Mouse (Mus musculus): ENCODE measurements around the gene Parp9.
"Not testable (repeated sequence)": the region's sequence is repeated elsewhere in the genome, so short reads cannot be mapped to it uniquely, and the experiment has no call there.

Gene Parp9

DNA sequence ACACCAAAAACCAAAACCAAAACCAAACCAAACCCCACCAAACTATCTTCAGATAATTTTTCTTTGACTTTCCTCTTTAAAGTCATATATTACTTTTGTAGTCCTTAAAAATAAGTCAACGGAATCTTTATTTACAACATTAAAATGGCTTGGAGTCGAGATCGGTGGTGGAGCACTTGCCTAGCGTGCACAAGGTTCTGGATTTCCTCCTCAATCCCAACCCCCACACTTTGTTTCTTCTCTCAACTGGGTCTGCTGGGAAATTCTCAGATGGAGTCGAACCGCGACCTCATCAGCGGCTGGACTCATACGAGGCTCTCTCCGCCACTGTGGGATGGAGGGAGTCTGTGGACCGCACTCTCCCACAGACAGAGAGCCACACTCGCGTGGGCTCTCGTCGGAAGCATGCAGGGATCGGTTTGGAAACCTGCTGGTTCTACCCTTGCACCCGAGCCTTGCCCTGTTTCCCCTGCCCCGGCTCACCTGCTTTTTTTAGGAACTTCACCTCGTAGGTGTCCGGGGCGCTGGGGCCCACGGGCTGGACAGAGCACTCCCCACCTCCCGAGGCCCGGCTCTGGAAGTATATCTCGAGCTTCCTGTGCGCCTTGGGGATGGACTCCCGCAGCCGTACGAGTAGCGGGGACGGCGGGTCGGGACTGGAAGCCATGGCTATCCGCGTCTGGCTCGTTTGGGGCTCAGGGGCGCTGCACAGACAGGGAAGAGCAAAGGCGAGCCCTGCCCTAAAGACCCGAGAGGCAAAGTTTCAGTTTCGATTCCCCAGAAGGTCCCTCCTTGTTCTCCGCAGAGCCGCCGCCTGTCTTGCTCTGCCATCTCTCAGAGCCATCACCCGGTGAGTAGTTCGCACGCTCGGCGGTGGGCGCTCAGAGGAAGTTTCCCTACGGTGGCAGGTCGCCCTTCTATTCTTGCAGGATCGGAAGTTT lies at the start of gene Parp9, which contains the start of gene Dtx3l:
TSS of gene Parp9 (plus strand) at position 260 of the 941 bp plus-strand sequence.
TSS of gene Dtx3l (minus strand) at position 941 of the 941 bp plus-strand sequence.
- DNase-seq (ENCODE audit: low read depth), result peak; percentile 61

DNA sequence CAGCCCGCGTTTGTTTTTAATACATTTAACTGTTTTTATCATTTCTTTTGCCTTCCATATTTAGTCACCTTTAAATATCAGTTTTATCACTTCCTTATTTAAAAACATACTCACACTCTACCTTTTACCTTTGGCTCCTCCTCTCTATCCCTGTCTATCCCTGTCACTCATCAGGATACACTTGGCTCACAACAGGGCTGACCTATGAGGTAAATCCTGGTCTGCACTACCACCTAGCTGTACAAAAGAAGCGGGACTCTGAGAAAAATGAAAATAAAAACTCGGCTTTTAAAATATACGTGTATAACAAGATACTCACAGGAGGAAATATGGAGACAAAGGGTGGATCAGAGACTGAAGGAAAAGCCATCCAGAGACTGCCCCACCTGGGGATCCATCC lies 49.4 kb upstream of the Parp9 start:
- DNase-seq (ENCODE audit: low read depth), result no peak

DNA sequence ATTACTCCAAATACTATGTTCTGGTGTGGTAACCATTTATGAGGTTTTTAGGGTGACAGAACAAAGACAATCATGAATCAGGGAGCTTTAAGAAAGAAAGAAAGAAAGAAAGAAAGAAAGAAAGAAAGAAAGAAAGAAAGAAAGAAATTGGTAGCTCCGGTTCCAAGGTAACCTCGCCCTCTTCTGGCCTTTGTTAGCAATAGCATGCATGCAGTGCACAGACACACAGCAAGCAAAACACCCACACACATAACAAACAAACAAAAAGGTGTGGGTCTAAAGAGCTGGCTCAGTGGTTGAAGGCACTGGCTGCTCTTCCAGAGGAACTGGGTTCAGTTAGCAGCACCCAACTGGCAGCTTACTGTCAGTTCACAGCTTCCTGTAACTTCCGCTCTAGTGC lies 47.6 kb upstream of the Parp9 start:
- no peak for DNase-seq (ENCODE audit: low read depth)

DNA sequence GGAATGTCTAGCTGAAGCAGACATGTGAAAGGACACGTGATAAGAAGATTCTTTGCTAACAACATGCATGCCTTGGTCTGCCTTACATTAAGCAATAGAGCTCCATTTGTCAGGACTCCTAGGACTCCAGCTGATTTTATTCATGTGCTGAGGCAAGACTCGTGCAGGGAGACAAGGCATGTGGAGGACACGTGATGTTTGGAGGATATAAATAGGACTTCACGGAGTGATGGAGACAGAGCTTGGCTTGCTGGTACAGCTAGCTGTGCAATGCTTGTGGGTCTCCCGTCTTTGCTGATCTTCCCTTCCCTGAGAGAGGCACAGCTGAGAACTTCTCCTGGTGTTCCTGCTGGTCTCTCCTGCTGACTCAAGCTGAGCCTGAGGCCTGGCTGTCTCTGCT lies 46.7 kb upstream of the Parp9 start:
- DNase-seq (ENCODE audit: low read depth), result not testable (repeated sequence)

DNA sequence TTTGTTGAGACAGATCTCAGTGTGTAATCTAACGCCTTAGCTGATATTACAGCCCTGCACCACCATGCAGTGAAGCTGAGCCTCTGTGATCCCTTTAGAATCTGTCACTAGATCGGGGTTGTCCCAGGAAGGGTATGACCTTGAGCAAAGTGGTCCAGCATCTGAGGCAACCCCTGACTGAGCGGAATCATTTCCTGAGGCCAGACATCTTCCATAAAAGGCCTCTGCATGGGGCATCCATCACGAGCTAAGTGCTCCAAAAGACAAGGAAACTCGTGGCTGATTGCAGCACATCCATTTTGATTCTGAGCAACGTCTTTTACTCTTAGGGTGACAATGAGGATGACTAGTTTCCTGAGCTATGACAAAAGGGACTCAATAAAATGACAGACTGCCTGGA lies 43.3 kb upstream of the Parp9 start:
- no peak for DNase-seq (ENCODE audit: low read depth)

DNA sequence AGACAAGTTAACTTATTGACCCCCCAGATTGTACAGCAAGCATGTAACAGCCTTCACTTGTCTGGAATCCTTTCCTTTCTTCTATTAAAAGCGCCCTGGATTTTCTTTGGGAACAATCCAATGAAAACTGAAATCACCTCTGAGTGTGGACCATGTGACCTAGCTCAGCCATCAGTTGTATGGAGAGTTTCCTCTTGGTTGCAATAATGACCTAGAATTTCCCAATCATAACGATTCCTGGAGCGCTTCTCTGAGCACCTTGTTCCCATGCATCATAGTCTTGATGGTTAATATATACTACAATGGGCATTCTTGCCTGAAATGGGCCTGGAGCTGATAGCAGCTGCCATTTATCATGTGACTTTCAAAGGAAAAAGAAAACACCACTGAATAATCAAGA lies 37.7 kb upstream of the Parp9 start:
- DNase-seq (ENCODE audit: low read depth), result no peak

DNA sequence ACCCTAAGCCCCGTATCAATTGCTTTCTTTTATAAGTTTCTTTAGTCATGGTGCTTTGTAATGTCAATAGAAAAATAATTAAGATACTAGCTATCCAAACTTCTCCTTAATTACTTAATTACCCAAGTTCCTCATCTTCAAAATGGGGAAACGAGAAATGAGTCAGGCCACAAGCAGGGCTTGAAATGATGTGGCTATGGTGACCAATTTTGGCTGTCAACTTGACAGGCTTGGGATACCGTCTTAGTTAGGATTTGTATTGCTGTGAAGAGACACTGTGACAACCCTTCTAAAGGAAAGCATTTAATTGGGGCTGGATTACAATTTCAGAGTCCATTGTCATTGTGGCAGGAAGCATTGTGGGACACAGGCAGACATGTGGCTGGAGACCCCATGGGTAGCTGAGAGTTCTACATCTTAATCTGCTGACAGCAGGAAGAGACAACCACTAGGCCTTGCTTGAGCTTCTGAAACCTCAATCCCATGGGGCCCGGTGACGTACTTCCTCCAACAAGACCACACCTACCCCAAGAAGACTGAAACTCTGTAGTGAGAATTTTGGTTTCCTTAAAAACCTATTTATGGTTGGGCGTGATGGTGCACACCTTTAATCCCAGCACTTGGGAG lies 35.1 kb upstream of the Parp9 start:
- no peak for DNase-seq (ENCODE audit: low read depth)

DNA sequence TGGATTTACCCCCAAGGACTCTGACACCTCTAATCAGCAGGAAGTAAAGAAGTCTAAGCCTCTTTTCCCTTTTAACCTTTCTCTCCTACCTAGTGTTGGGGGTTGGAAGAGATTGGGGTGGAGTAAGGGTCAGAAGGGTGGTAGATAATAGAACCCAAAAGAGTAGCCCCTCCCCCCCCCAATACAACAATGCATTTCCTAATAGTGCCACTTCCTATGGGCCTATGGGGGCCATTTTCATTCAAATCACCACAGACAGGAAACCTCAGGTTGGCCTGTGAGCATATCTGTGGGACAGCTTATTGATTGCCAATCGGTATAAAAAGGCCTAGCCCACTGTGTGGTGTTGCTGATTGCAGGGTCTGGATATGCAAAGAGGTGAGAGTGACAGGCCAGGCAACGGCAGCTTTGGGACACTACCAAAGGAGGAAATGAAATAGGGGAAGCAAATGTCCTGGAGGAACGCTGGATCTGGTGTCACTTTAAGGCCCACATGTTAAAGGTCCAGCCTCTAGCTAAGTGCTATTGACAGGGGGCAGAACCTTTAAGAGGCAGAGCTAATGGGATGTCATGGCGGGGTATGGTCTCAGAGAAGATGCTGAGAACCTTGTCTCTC lies 34.0 kb upstream of the Parp9 start:
- DNase-seq (ENCODE audit: low read depth), result no peak

DNA sequence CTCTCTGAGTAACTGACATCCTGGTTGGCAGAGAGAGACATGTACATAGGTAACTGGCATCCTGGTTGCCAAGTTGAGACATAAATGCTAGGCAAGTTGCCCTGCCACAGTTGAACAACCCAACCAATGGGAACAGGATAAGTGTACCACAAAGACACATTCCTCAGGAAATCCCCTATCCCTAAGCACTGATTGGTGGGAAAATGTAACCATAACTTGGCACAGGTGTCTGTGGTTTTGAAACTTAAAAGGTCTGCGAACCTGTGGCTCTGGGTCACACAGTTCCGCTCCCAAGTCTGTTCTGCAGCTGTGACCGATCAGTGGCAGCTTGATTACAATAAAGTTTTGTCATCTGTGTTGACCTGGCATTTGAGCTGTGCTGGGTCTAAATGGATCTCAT lies 32.9 kb upstream of the Parp9 start:
- no peak for DNase-seq (ENCODE audit: low read depth)

DNA sequence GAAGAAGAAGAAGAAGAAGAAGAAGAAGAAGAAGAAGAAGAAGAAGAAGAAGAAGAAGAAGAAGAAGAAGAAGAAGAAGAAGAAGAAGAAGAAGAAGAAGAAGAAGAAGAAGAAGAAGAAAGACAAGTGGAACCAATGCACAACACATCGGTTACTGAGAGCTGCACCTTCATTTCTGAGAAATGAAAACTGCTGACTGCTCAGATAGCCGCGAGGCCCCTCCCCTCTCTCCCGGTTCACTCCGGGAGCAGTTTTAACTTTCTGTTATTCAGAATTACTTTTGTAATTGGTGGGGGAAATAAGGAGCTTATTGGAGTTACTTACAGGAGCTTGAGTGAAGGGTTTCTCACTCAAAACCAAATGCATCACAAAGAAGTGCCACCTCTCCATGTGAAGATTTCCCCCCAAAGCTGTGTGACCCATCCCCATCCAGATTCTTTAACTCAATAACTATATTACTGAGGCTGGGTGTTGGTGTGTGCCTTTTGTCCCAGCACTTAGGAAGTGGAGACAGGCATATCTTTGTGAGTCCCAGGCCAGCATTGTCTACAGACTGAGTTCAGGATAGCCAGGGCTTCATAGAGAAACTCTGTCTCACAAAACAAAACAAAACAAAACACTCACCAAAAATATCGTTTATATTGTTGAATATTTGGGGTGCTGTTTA lies 32.3 kb upstream of the Parp9 start:
- peak; percentile 47 for DNase-seq (ENCODE audit: low read depth)

DNA sequence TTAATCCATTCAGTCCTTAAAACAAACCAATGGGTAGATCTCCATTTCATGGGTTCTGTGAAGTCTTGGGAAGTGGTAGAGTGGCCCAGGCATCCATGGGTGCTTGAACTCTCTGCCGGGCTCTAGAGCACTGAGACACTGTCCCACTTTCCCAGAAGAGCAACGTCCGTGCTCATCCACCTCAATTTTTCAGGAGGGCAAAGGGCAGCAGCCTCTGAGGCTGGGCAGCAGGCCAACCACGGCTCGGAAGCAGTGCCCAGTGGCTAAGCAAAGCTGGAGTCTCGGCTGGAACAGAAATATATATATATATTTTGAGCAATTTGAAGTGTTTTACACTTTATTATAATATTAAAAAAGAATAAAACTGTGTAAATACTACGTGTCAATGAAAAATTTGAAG lies 31.4 kb upstream of the Parp9 start:
- DNase-seq (ENCODE audit: low read depth), result no peak

DNA sequence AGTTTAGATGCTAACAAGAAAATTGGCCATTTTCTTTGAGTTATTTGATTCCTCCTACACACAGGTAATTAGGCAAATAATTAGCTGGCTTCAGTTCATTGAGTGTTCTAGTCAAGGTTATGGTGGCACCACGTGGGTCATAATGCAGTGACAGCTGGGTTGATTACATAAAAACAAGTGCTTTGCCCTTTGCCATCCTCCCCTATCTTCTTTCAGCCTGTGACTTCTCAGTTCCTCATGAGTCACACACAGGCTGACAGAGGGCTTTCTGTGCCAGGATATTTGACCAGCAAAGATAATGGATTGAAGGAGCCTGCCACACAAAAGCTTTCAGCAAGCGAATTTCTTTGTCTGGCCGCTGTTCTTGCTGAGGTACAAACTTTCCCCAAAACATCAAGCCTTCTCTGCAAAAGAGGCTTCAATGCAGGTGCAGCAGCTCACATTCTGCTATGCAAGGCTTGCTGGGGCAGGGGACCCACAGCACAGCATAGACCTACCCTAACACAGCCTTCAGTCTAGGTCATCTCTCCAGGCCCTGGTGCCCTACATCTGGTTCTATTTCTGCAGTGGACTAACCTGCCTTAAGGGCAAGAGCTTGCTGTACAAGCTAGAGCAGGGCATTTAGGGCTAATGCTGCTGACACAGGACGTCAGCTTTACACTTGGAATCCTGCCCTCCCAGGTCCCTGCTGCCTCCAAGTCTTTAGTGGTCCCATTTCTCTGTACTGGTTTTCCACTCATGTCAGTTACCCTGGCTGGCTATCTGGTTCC lies 30.7 kb upstream of the Parp9 start:
- no peak for DNase-seq (ENCODE audit: low read depth)

DNA sequence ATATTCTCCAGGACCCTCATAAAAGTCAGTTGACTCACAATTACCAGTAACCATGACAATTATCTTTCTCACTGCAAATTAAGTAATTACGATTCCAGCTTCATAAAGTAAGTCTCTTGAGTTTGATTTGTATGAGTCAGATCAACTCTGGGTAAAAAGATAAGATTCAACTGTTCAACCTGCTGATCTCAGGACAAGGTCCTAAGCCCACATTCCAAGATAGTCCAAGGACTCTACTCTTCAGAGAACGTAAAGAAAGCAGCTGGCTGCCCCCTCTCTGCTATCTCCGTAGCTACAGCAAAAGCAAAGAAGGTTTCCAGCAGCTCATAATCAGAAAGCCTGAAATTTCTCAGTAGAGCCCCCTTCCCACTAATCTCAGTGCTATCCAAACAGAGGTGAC lies 26.8 kb upstream of the Parp9 start:
- DNase-seq (ENCODE audit: low read depth), result no peak

DNA sequence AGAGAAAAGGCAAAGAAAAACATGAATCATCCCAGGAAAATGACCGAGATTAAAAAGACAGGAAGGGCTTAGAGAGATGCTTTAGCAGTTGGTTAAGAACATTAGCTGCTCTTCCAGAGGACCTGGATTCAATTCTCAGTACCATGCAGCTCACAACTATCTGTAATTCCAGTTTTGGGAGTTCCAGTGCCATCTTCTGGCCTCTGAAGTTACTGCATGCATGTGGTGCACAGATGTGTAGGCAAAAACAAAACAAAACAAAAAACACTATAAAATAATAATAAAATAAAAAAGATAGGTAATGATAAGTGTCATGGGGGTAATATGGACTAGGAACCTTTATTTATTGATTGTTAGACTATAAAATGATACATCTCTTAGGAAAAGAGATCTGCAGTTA lies 24.7 kb upstream of the Parp9 start:
- peak; percentile 31 for DNase-seq (ENCODE audit: low read depth)

DNA sequence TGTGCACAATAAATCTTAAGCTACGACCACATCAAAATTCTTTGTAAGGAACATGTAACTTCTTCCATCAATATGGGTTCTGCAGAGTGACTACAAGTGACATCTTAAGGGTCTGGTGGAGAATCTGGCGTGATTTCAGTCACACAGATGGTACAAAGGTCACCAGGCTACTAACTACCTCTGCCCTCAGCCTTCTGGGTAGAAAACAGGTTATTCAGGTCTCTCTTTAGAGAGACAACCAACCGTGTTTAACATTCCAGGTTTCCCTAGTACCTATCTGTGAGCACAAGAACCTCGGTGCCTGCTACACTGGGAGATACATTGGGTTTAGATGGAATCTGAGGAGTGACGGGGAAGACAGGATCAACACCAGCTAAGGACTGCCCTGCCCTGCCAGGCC lies 24.0 kb upstream of the Parp9 start:
- no peak for DNase-seq (ENCODE audit: low read depth)

DNA sequence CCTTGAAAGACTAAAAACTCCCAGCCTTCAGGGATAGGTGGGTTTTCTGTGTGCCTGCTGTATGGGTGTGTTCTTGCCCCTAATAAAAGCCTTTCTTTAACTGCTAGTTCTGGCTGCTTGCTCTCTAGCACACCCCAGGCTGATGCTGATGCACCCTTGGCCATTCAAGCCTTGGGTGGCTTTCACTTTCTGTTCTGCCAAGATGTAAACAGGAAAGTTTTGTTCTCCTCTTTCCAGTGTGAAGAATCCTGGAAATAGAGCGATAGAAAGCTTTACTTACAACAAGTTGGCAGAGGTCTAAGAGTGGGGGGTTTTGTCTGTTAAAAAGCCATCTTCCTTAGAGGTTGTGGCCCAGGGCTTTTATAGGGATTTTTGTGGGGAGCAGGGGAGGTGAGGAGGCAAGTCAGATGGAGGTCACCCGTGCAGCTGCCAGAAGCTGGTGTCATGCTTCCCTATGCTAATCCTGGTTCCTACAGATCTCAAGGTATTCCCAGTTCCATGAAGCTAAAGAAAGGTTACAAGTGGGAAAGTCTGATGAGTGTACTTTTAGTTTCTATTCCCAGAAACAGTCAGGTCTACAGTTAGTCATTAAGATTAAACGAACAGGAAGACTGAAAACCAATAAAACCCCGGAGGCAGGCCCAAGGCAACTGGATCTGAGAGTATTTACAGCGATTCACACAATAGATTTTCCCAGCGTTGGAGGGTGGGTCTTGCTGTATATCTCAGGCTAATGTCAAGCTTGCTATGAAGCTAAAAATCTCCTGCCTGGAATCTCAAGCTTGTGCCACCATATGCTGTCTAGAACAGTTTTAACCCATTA lies 19.3 kb upstream of the Parp9 start:
- no peak for DNase-seq (ENCODE audit: low read depth)

DNA sequence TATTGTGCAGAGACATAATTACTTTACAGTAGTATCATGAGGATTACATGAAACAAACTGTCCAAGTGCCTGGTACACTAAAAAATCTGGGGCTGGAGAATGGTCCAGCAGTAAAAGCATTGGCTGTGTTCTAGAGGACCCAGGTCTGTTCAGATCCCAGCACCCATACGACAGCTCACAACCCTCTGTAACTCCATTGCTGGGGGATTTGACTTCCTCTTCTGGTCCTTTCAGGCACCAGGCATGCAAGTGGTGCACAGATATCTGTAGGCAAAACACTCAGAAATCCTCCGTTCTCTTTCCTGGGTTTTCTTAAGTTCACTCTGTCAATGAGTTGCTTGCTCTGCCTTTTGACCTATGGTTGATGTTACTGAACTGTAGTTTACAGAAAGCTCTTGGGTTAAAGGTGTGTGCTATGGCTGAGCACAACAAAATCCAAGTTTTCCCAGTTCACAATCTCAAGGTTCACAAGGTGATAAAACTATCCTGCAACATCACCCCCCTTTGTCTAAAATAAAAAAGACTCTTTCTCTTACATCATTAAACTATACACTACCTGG lies 16.5 kb upstream of the Parp9 start:
- DNase-seq (ENCODE audit: low read depth), result no peak

DNA sequence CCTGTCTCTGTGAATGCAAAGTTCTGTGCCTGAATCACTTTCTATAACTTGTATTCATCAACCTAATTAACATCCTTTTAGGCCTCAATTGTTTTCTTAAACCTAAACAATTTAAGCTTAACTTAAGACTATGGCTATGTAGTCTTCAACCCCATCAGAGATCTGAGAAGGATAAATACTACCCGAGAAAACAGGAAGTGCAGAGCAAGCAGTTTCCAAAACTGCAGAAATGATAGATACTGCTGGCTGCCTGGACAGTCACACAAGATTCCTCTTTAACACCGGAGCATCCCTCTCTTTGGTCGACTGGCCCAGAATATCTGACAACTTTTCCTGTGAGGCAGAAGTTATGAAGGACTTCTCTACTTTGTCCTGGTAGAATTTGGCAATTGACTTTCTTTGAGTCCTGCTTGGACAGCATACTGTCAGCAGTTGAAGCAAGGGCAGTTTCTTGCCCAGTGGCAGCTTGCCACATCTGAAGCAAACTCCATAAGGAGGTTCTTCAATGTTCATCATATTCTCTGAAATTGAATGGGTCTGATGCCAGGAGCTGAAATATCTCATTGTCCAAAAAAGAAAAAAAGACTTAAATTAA lies 15.9 kb upstream of the Parp9 start:
- DNase-seq (ENCODE audit: low read depth), result no peak

DNA sequence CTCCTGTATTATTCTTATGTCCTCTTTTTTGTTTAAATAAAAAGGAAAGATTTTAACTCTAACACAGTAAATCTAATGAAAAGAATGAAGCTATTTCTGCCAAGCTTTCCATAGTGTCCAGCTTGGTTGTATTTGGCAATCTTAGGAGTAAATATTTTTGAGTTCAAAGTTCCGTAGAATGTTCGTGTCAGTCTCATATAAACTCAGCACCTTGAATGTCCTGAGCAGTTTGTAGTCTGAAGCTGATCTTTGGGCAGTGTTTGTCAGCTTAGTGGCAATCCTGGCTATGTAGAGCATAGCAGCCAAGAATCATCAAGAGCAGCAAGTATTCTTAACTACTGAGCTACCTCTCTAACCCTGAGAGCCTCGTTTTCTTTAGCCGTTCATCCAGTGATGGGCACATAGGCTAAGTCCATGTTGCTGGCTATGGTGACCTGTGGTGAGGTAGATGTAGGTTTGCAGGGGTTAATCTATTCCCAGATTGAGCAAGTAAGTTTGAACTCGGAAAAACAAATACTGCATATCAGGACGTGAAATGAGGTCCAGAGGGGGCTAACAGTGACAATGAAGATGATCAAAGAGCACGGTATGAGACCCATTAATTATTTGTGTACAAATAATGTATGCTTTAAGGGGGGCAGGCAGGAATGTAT lies 14.6 kb upstream of the Parp9 start:
- DNase-seq (ENCODE audit: low read depth), result no peak

DNA sequence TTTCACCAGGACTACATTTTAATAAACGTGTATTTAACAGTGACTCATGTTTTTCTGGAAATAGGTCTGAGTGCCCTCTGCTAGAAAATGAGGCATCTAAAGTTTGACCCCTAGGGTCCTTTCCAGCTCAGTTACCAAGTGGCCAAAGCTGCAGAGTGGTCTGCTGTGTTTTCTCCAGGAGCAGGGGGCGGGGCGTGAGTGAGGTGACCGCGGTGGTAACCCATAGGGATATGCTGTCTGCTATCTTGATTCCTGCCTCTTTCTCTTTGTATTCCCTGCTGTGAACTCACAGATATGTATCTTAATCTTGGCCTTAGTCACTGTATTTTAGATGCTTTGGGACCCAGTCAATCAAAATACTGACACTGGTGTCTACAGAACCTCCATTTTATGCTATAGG lies 13.9 kb upstream of the Parp9 start:
- DNase-seq (ENCODE audit: low read depth), result no peak
